In genomic region chr4:16660490-16660889, GRCm38 (mm10) we compare ENCODE assay signal across 15 mouse cellular contexts.
"Had no signal": no experiment of that assay in that cellular context is flagged by ENCODE, and none has a peak within 500 bp of the region (broad histone marks: within the 10 kb centered on the region; RNA-seq: fewer than 3 reads in every experiment).

No protein-coding gene starts in this region.

- ATAC-seq: liver, postnatal 0 days; midbrain, embryonic 13.5 days; midbrain, embryonic 15.5 days had no signal

- H3K4me2 ChIP-seq: midbrain, embryonic 11.5 days; midbrain, embryonic 13.5 days; midbrain, embryonic 15.5 days; neural tube, embryonic 12.5 days; stomach, embryonic 15.5 days had no signal

- H3K36me3 ChIP-seq: midbrain, embryonic 13.5 days; midbrain, embryonic 15.5 days; neural tube, embryonic 12.5 days; stomach, embryonic 15.5 days had no signal

- H3K9me3 ChIP-seq: megakaryocyte, embryonic 14.5 days; midbrain, embryonic 13.5 days; midbrain, embryonic 15.5 days; neural tube, embryonic 12.5 days; stomach, embryonic 15.5 days had no signal

- H3K27me3 ChIP-seq: megakaryocyte, embryonic 14.5 days; midbrain, embryonic 13.5 days; midbrain, embryonic 15.5 days; neural tube, embryonic 12.5 days; stomach, embryonic 15.5 days had no signal

- H3K27ac ChIP-seq: macrophage; midbrain, embryonic 13.5 days; midbrain, embryonic 15.5 days; neural tube, embryonic 12.5 days; stomach, embryonic 15.5 days; stomach, postnatal 0 days had no signal

- DNase-seq: liver, postnatal 0 days; lung, adult 2 months; lung, postnatal 10 days; right cerebral cortex, postnatal 14 days; thymus, adult 2 months; thymus, postnatal 25 days; thymus, postnatal 4 days had no signal

- H3K4me1 ChIP-seq: megakaryocyte, embryonic 14.5 days; midbrain, embryonic 13.5 days; midbrain, embryonic 15.5 days; neural tube, embryonic 12.5 days; stomach, embryonic 15.5 days had no signal

- H3K9ac ChIP-seq: liver, postnatal 0 days; midbrain, embryonic 13.5 days; midbrain, embryonic 15.5 days; neural tube, embryonic 12.5 days; stomach, embryonic 15.5 days had no signal

- H3K4me3 ChIP-seq: megakaryocyte, embryonic 14.5 days; midbrain, embryonic 13.5 days; midbrain, embryonic 15.5 days; neural tube, embryonic 12.5 days; stomach, embryonic 15.5 days had no signal
